Mouse (Mus musculus) megakaryocyte-erythroid progenitor cell, adult 5-6 weeks (primary cell): ENCODE measurements at regions not wholly inside any gene's neighbourhood (a gene's known extent, or its start where the extent isn't known, plus 50 kb on each side); places are given as distances from the start of the nearest gene placed in this dataset.

ENCODE experiments used
- ATAC-seq: replicated peaks from 2 replicates; pipeline ENCODE4 v1.8.0; 2016; ENCODE audit warnings: mild to moderate bottlenecking, inconsistent platforms; ENCODE audit not compliant: severe bottlenecking, poor library complexity, low FRiP score, low TSS enrichment

DNA sequence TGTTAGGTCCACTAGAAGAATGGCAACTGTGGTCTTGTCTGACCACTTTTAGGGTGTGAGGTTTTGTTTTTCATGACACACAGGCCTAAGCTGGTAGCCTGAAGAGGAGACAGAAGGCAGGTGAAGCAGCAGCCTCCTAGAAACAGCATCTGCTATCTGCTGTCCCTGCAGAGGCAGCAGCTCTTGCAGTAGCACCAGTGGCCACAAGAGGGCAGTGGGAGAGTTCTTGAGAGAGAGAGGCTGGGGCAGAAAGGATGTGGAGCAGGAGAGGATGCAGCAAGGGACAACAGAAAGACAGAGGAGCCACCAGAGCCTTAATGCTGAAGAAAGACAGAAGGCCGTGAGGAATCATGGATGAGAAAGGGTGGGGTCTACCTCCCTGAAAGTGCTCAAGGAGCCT lies 88.1 kb upstream of the Usp51 start:
- ATAC-seq, result peak; percentile 86

DNA sequence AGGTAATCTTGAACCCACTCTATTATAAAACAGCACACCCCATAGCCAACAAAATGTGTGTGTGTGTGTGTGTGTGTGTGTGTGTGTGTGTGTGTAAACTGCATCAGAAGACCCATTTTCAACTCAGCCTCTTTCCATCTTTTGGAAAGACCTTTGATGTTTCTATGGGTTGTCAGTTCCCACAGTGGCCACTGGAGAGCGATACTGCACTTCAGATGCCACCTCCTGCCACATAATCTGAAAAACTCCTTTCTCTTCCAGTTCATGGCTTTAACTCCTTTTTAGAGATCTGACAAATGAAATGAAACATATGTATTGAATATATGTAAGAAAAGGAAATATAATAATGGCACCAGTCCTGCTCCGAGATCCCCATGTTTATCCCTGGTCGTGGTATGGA lies 79.3 kb upstream of the Usp51 start:
- ATAC-seq, result no peak

GRCm38 (mm10) chrX:152946201-152946600 lies 60.1 kb upstream of the Usp51 start:
- no peak for ATAC-seq
